Mouse (Mus musculus) cortical plate, adult 2 months (tissue): ENCODE data around the gene Tmem106a.

Experiments
- CTCF ChIP-seq: fragments of 200-500 bp; IDR thresholded peaks from 2 replicates; pipeline ENCODE4 v1.5.1; 2011; ENCODE audit warnings: mild to moderate bottlenecking, control low read depth, low read length; ENCODE audit not compliant: insufficient read depth; ENCODE audit errors: extremely low read depth
- POLR2A ChIP-seq: fragments of 200-500 bp; IDR thresholded peaks from 2 replicates; pipeline ENCODE4 v1.6.1; 2011; ENCODE audit warnings: mild to moderate bottlenecking, low read length, control low read depth; ENCODE audit not compliant: insufficient read depth; ENCODE audit errors: extremely low read depth

- TF ChIP-seq CTCF (no peak), POLR2A (no peak)
Measured at GRCm38 (mm10) chr11:101585805-101586204, 3.8 kb downstream of the Tmem106a start.
